Mouse (Mus musculus) myocyte (in vitro differentiated cells): ENCODE results near the gene Golph3l. TPM values are rescaled to one million over a fixed set of nuclear protein-coding genes. Genes with fewer than 3 reads are reported as not detected.
"Not testable (repeated sequence)": the region's sequence is repeated elsewhere in the genome, so short reads cannot be mapped to it uniquely, and the experiment has no call there.

Experiments used
- H3K27me3 ChIP-seq: one replicate; pipeline ENCODE4 v1.6.1; 2011; ENCODE audit not compliant: control insufficient read depth, insufficient read depth, insufficient read length
- H3K36me3 ChIP-seq: one replicate; pipeline ENCODE4 v1.6.1; 2011; ENCODE audit not compliant: control insufficient read depth, insufficient read depth
- H3K4me2 ChIP-seq: one replicate; pipeline ENCODE4 v1.6.1; 2011; ENCODE audit warnings: low read depth, control low read depth
- H3K4me3 ChIP-seq: one replicate; pipeline ENCODE4 v1.5.1; 2011; ENCODE audit warnings: mild to moderate bottlenecking, control low read depth, moderate library complexity
- H3K79me2 ChIP-seq: one replicate; pipeline ENCODE4 v1.6.1; 2011; ENCODE audit not compliant: control insufficient read depth, insufficient read depth
- H3ac ChIP-seq: one replicate; pipeline ENCODE4 v1.6.1; 2011; ENCODE audit not compliant: control insufficient read depth, insufficient read length
- CEBPB ChIP-seq: IDR thresholded peaks from 2 replicates; pipeline ENCODE4 v1.6.1; 2011; ENCODE audit warnings: mild to moderate bottlenecking, moderate library complexity; ENCODE audit not compliant: poor library complexity, insufficient read depth, severe bottlenecking
- E2F4 ChIP-seq: IDR thresholded peaks from one replicate; pipeline ENCODE4 v1.6.1; 2011; ENCODE audit warnings: mild to moderate bottlenecking, control low read depth, moderate library complexity; ENCODE audit not compliant: insufficient read depth
- MAX ChIP-seq: IDR thresholded peaks from one replicate; pipeline ENCODE4 v1.6.1; 2011; ENCODE audit warnings: low read depth, mild to moderate bottlenecking, control low read depth
- MYOD1 ChIP-seq, 3 experiments: IDR thresholded peaks; one replicate each; pipeline ENCODE4 v1.6.1; 2011; ENCODE audit warnings: control low read depth in 2 of 3, low read depth in 2 of 3, mild to moderate bottlenecking in 2 of 3, moderate library complexity in 1 of 3; ENCODE audit not compliant: insufficient read length in 2 of 3, control insufficient read depth in 1 of 3
- MYOG ChIP-seq, 3 experiments: IDR thresholded peaks; one replicate each; pipeline ENCODE4 v1.6.1; 2011; ENCODE audit warnings: control low read depth in 2 of 3, low read depth in 2 of 3, mild to moderate bottlenecking in 2 of 3; ENCODE audit not compliant: insufficient read length in 2 of 3, control insufficient read depth in 1 of 3, insufficient read depth in 1 of 3
- POLR2A ChIP-seq: IDR thresholded peaks from one replicate; pipeline ENCODE4 v1.6.1; 2011; ENCODE audit warnings: low read depth, mild to moderate bottlenecking, control low read depth, moderate library complexity; ENCODE audit not compliant: insufficient read length
- POLR2AphosphoS2 ChIP-seq: IDR thresholded peaks from one replicate; pipeline ENCODE4 v1.6.1; 2011; ENCODE audit warnings: low read depth, control low read depth; ENCODE audit not compliant: insufficient read length
- REST ChIP-seq: IDR thresholded peaks from one replicate; pipeline ENCODE4 v1.6.1; 2011; ENCODE audit warnings: mild to moderate bottlenecking, control low read depth, moderate library complexity; ENCODE audit not compliant: insufficient read depth, insufficient read length
- SRF ChIP-seq: IDR thresholded peaks from one replicate; pipeline ENCODE4 v1.6.1; 2011; ENCODE audit warnings: low read depth; ENCODE audit not compliant: control insufficient read depth, insufficient read length
- TCF12 ChIP-seq: IDR thresholded peaks from one replicate; pipeline ENCODE4 v1.6.1; 2011; ENCODE audit warnings: mild to moderate bottlenecking, control low read depth; ENCODE audit not compliant: poor library complexity, insufficient read depth, severe bottlenecking
- TCF3 ChIP-seq: IDR thresholded peaks from one replicate; pipeline ENCODE4 v1.6.1; 2011; ENCODE audit warnings: low read depth, control low read depth; ENCODE audit not compliant: insufficient read length
- USF1 ChIP-seq: IDR thresholded peaks from one replicate; pipeline ENCODE4 v1.6.1; 2011; ENCODE audit warnings: low read depth, mild to moderate bottlenecking, control low read depth, moderate library complexity
- polyA plus RNA-seq: library from polyadenylated mRNA; unstranded; fragments of >200 nt; fragmentation: generic; extraction: Trizol; gene quantifications from one replicate; pipeline ENCODE4 v1.2.1, GENCODE M21; 2012; ENCODE audit warnings: missing spikeins

The Golph3l gene
- polyA plus RNA-seq, 1 experiment: 4.4 TPM

DNA sequence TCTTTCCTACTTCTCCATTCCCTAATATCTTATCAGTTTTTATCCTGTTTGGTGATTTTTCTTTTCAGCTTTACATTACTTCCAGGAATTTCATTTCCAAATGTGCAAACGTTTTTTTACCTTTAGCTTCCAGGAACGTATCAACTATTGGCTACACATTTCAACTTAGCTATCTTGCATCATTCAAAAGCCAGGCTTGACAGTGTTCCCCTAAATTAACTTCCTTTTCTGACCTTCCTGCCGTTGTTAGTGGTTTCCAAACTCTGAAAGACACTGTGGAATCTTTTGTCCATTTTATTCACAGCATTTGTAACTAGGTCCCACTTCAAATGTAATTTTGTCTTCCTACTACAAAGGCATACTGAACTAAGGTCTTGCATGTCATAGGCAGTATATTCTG, 20.5 kb downstream of the Golph3l start:
- no peaks in the 10 kb centered on the region for H3K27me3 ChIP-seq
- no peaks in the 10 kb centered on the region for H3K79me2 ChIP-seq
- TF ChIP-seq USF1: no peak
- no peak for TF ChIP-seq CEBPB
- no peak for TF ChIP-seq MYOD1 (IDR thresholded peaks at IDR 0.05; ENCODE audit: control insufficient read depth in 1 of 3, insufficient read length in 2 of 3, low read depth in 2 of 3)
- TF ChIP-seq TCF3: no peak
- no peak for TF ChIP-seq MYOG (IDR thresholded peaks at IDR 0.05; ENCODE audit: control insufficient read depth in 1 of 3, insufficient read depth in 1 of 3, insufficient read length in 2 of 3, low read depth in 2 of 3)
- no peak for TF ChIP-seq POLR2AphosphoS2
- TF ChIP-seq SRF: no peak
- TF ChIP-seq REST: no peak
- no peak for TF ChIP-seq TCF12
- no peak for TF ChIP-seq E2F4
- no peak for TF ChIP-seq POLR2A
- no peak overlapping the region for H3K4me3 ChIP-seq
- no peak overlapping the region for H3K4me2 ChIP-seq
- no peak overlapping the region for H3ac ChIP-seq
- H3K36me3 ChIP-seq: no peaks in the 10 kb centered on the region

- Histone ChIP-seq H3K36me3 (no peaks in the 10 kb centered on the region), H3K79me2 (no peaks in the 10 kb centered on the region), H3K4me2 (no peak overlapping the region), H3K4me3 (no peak overlapping the region), H3ac (no peak overlapping the region), H3K27me3 (no peaks in the 10 kb centered on the region)
- TF ChIP-seq POLR2A: no peak
- TF ChIP-seq TCF12: no peak
- no peak for TF ChIP-seq SRF
- TF ChIP-seq TCF3: no peak
- TF ChIP-seq MYOD1 (IDR thresholded peaks at IDR 0.05; ENCODE audit: control insufficient read depth in 1 of 3, insufficient read length in 2 of 3, low read depth in 2 of 3): no peak
- TF ChIP-seq POLR2AphosphoS2: no peak
- TF ChIP-seq MYOG (IDR thresholded peaks at IDR 0.05; ENCODE audit: control insufficient read depth in 1 of 3, insufficient read depth in 1 of 3, insufficient read length in 2 of 3, low read depth in 2 of 3): no peak
- no peak for TF ChIP-seq E2F4
- TF ChIP-seq MAX: no peak
- TF ChIP-seq USF1: no peak
- no peak for TF ChIP-seq REST
Measured at GRCm38 (mm10) chr3:95613996-95614395, 25.3 kb downstream of the Golph3l start.

- no peaks in the 10 kb centered on the region for H3K27me3 ChIP-seq
- H3K4me2 ChIP-seq: no peak overlapping the region
- H3K36me3 ChIP-seq: peaks cover 8% of the 10 kb centered on the region
- H3K4me3 ChIP-seq: no peak overlapping the region
- no peaks in the 10 kb centered on the region for H3K79me2 ChIP-seq
- no peak for TF ChIP-seq MYOD1 (IDR thresholded peaks at IDR 0.05; ENCODE audit: control insufficient read depth in 1 of 3, insufficient read length in 2 of 3, low read depth in 2 of 3)
- TF ChIP-seq TCF3: no peak
- TF ChIP-seq POLR2AphosphoS2: no peak
- TF ChIP-seq CEBPB: no peak
- no peak for TF ChIP-seq E2F4
- TF ChIP-seq USF1: no peak
- no peak for TF ChIP-seq REST
- TF ChIP-seq MYOG (IDR thresholded peaks at IDR 0.05; ENCODE audit: control insufficient read depth in 1 of 3, insufficient read depth in 1 of 3, insufficient read length in 2 of 3, low read depth in 2 of 3): no peak
- TF ChIP-seq MAX: no peak
- TF ChIP-seq SRF: no peak
- TF ChIP-seq TCF12: no peak
- TF ChIP-seq POLR2A: no peak
- H3ac ChIP-seq: no peak overlapping the region
Measured at GRCm38 (mm10) chr3:95618511-95618910, 29.8 kb downstream of the Golph3l start.

GRCm38 (mm10) chr3:95621241-95621640, 32.5 kb downstream of the Golph3l start:
- Histone ChIP-seq H3K79me2 (peaks cover 10% of the 10 kb centered on the region), H3K27me3 (no peaks in the 10 kb centered on the region), H3K4me3 (no peak overlapping the region), H3K4me2 (no peak overlapping the region), H3K36me3 (peaks cover 10% of the 10 kb centered on the region), H3ac (no peak overlapping the region)
- TF ChIP-seq MYOG (IDR thresholded peaks at IDR 0.05; ENCODE audit: control insufficient read depth in 1 of 3, insufficient read depth in 1 of 3, insufficient read length in 2 of 3, low read depth in 2 of 3) (no peak), TCF12 (no peak), TCF3 (no peak), MYOD1 (IDR thresholded peaks at IDR 0.05; ENCODE audit: control insufficient read depth in 1 of 3, insufficient read length in 2 of 3, low read depth in 2 of 3) (no peak), POLR2AphosphoS2 (no peak), SRF (no peak), MAX (no peak), USF1 (no peak), POLR2A (no peak), CEBPB (no peak)

DNA sequence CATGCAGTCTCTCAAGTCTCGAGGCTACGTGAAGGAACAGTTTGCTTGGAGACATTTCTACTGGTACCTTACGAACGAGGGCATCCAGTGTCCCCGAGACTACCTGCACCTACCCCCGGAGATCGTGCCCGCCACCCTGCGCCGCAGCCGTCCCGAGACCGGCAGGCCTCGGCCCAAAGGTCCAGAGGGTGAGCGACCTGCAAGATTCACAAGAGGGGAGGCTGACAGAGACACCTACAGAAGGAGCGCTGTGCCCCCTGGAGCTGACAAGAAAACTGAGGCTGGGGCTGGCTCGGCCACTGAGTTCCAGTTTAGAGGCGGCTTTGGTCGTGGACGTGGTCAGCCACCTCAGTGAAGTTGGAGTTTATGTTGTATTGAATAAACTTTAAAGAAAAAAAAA, 33.7 kb downstream of the Golph3l start:
- not testable (repeated sequence) for H3K4me2 ChIP-seq, H3ac ChIP-seq, H3K4me3 ChIP-seq, H3K27me3 ChIP-seq
- peaks cover 22% of the 10 kb centered on the region for H3K79me2 ChIP-seq
- H3K36me3 ChIP-seq: peaks cover 22% of the 10 kb centered on the region
